Mouse (Mus musculus) hematopoietic stem cell, adult 5-6 weeks (primary cell): ENCODE measurements around the gene Armc9. TPM values are rescaled to one million over a fixed set of nuclear protein-coding genes. Genes with fewer than 3 reads are reported as not detected.

Experiments used
- ATAC-seq, 2 experiments: fragments of 125-278 bp in 1 of 2; replicated peaks in 1 of 2; 2 replicates each; pipeline ENCODE4 v1.8.0; 2016 to 2017; ENCODE audit warnings: inconsistent platforms in 2 of 2, mild to moderate bottlenecking in 2 of 2, moderate number of reproducible peaks in 2 of 2, low read depth in 1 of 2, moderate TSS enrichment in 1 of 2; ENCODE audit not compliant: low FRiP score in 2 of 2, poor library complexity in 2 of 2, severe bottlenecking in 2 of 2, insufficient read depth in 1 of 2, low TSS enrichment in 1 of 2
- total RNA-seq: library from RNA; stranded (forward); fragments of 172-1452, 232-1000 nt; gene quantifications from 2 replicates; pipeline ENCODE4 v1.2.3, GENCODE M21; 2017

Gene Armc9
- total RNA-seq, 1 experiment from 2014 or later, result 13.4 TPM

GRCm38 (mm10) chr1:86245301-86246085, 90.9 kb downstream of the Armc9 start:
- no peak for ATAC-seq

GRCm38 (mm10) chr1:86253410-86253809, 98.8 kb downstream of the Armc9 start:
- ATAC-seq, result no peak

- ATAC-seq, result no peak
Measured at GRCm38 (mm10) chr1:86256311-86256710, 101.7 kb downstream of the Armc9 start.

- no peak for ATAC-seq
Measured at GRCm38 (mm10) chr1:86257228-86257627, 102.6 kb downstream of the Armc9 start.

GRCm38 (mm10) chr1:86258171-86258824, 103.7 kb downstream of the Armc9 start:
- ATAC-seq, result peak in 1 of 2 experiments; percentile 42; a peak in 2 of 4 replicates

GRCm38 (mm10) chr1:86263564-86264339, 109.2 kb downstream of the Armc9 start:
- peak; percentile 64 to 74 for ATAC-seq

- no peak for ATAC-seq
Measured at GRCm38 (mm10) chr1:86265060-86265459, 110.5 kb downstream of the Armc9 start.

- ATAC-seq, result no peak
Measured at GRCm38 (mm10) chr1:86268492-86269189, 114.1 kb downstream of the Armc9 start.

GRCm38 (mm10) chr1:86269190-86269508, 114.6 kb downstream of the Armc9 start:
- ATAC-seq, result peak; percentile 32 to 44; a peak in 1 of 4 replicates

GRCm38 (mm10) chr1:86271707-86272106, 117.1 kb downstream of the Armc9 start:
- ATAC-seq, result no peak

- ATAC-seq, result no peak
Measured at GRCm38 (mm10) chr1:86277055-86277454, 122.5 kb downstream of the Armc9 start.

- no peak for ATAC-seq
Measured at GRCm38 (mm10) chr1:86281781-86282536, 127.4 kb downstream of the Armc9 start.

- ATAC-seq, result no peak
Measured at GRCm38 (mm10) chr1:86284101-86284500, 129.5 kb downstream of the Armc9 start.

- ATAC-seq, result no peak
Measured at GRCm38 (mm10) chr1:86285295-86285694, 130.7 kb downstream of the Armc9 start.

- no peak for ATAC-seq
Measured at GRCm38 (mm10) chr1:86287473-86287872, 132.9 kb downstream of the Armc9 start.

GRCm38 (mm10) chr1:86290452-86290851, 135.9 kb downstream of the Armc9 start:
- ATAC-seq, result no peak

- ATAC-seq, result no peak
Measured at GRCm38 (mm10) chr1:86293091-86293490, 138.5 kb downstream of the Armc9 start.
